In genomic region chr8:88922840-88923239, GRCm38 (mm10) we compare ENCODE assay signal across 12 mouse cellular contexts.
DNase-seq lines count a peak whose midpoint lies in the region; ATAC-seq and TF ChIP-seq lines count a peak whose summit lies in the region.
"Had no signal": no experiment of that assay in that cellular context is flagged by ENCODE, and none has a peak within 500 bp of the region (broad histone marks: within the 10 kb centered on the region; RNA-seq: fewer than 3 reads in every experiment).

No protein-coding gene starts in this region.

- H3K4me2 ChIP-seq in midbrain, embryonic 11.5 days: no peak overlapping the region
- no peak overlapping the region for H3K4me2 ChIP-seq in midbrain, postnatal 0 days (ENCODE audit: low read depth, low read length, poor library complexity, severe bottlenecking)
- H3K4me2 ChIP-seq in heart, embryonic 12.5 days: 0 out of 2 replicates have a peak overlapping the region, but pooled peaks have one; percentile 6
- H3K4me2 ChIP-seq in stomach, embryonic 15.5 days: no peak overlapping the region

- H3K4me3 ChIP-seq in midbrain, embryonic 11.5 days (ENCODE audit: low read depth, low read length): no peak overlapping the region
- H3K4me3 ChIP-seq in midbrain, postnatal 0 days (ENCODE audit: low read depth, low read length): no peak overlapping the region
- no peak overlapping the region for H3K4me3 ChIP-seq in heart, embryonic 12.5 days
- H3K4me3 ChIP-seq in stomach, embryonic 15.5 days (replicated peaks): no peak overlapping the region
- H3K4me3 ChIP-seq in gastrocnemius, adult 2 months: no peak overlapping the region
- H3K4me3 ChIP-seq: midbrain, embryonic 10.5 days had no signal

- no peak overlapping the region for H3K27ac ChIP-seq in midbrain, embryonic 11.5 days (ENCODE audit: low read depth, low read length)
- H3K27ac ChIP-seq in midbrain, postnatal 0 days (ENCODE audit: low read depth, low read length): no peak overlapping the region
- H3K27ac ChIP-seq in heart, embryonic 12.5 days (ENCODE audit: poor library complexity, severe bottlenecking): peak overlapping the region; percentile 92
- peak overlapping the region; percentile 71 for H3K27ac ChIP-seq in stomach, embryonic 15.5 days
- H3K27ac ChIP-seq in gastrocnemius, adult 2 months: no peak overlapping the region
- H3K27ac ChIP-seq: midbrain, embryonic 10.5 days had no signal

- no peaks in the 10 kb centered on the region for H3K9me3 ChIP-seq in midbrain, embryonic 11.5 days (ENCODE audit: control insufficient read depth, low read length)
- 0 out of 2 replicates have a peak, but pooled peaks cover 5% of the 10 kb centered on the region for H3K9me3 ChIP-seq in midbrain, postnatal 0 days (ENCODE audit: low read length)
- no peaks in the 10 kb centered on the region for H3K9me3 ChIP-seq in heart, embryonic 12.5 days (replicated peaks)
- H3K9me3 ChIP-seq in stomach, embryonic 15.5 days: no peaks in the 10 kb centered on the region
- H3K9me3 ChIP-seq: midbrain, embryonic 10.5 days had no signal

- TF ChIP-seq CTCF in midbrain, postnatal 0 days (IDR thresholded peaks at IDR 0.05): no peak
- TF ChIP-seq CTCF in gastrocnemius, adult 2 months (IDR thresholded peaks at IDR 0.05): no peak

- H3K36me3 ChIP-seq in midbrain, embryonic 11.5 days (ENCODE audit: control insufficient read depth, insufficient read depth, low read length): no peaks in the 10 kb centered on the region
- H3K36me3 ChIP-seq in midbrain, postnatal 0 days (ENCODE audit: insufficient read depth, low read length): no peaks in the 10 kb centered on the region
- no peaks in the 10 kb centered on the region for H3K36me3 ChIP-seq in heart, embryonic 12.5 days
- H3K36me3 ChIP-seq in stomach, embryonic 15.5 days: no peaks in the 10 kb centered on the region
- H3K36me3 ChIP-seq: midbrain, embryonic 10.5 days had no signal

- 71% methylated on average over 7 of the region's 7 CpGs for WGBS in midbrain, embryonic 11.5 days
- 72% methylated on average over 7 of the region's 7 CpGs for WGBS in midbrain, postnatal 0 days
- 46% methylated on average over 7 of the region's 7 CpGs for WGBS in heart, embryonic 12.5 days
- 49% methylated on average over 7 of the region's 7 CpGs for WGBS in stomach, embryonic 15.5 days

- no peak overlapping the region for H3K9ac ChIP-seq in midbrain, embryonic 11.5 days (ENCODE audit: low read length)
- H3K9ac ChIP-seq in midbrain, postnatal 0 days (replicated peaks; ENCODE audit: low read length, poor library complexity, severe bottlenecking): no peak overlapping the region
- no peak overlapping the region for H3K9ac ChIP-seq in heart, embryonic 12.5 days
- no peak overlapping the region for H3K9ac ChIP-seq in stomach, embryonic 15.5 days

- H3K4me1 ChIP-seq in midbrain, embryonic 11.5 days (ENCODE audit: control insufficient read depth, insufficient read depth, low read length): no peaks in the 10 kb centered on the region
- no peaks in the 10 kb centered on the region for H3K4me1 ChIP-seq in midbrain, postnatal 0 days (ENCODE audit: insufficient read depth, low read length)
- H3K4me1 ChIP-seq in heart, embryonic 12.5 days (replicated peaks): peaks cover 18% of the 10 kb centered on the region
- no peaks in the 10 kb centered on the region for H3K4me1 ChIP-seq in stomach, embryonic 15.5 days

- intact Hi-C loops in left cerebral cortex, postnatal 36 days (cut with DNase I): no loop called here
- intact Hi-C loops in gastrocnemius, adult 2 months (cut with DNase I): no loop called here

- no peaks in the 10 kb centered on the region for H3K27me3 ChIP-seq in midbrain, embryonic 11.5 days (ENCODE audit: control insufficient read depth, insufficient read depth, low read length)
- H3K27me3 ChIP-seq in midbrain, postnatal 0 days (ENCODE audit: insufficient read depth, low read length): no peaks in the 10 kb centered on the region
- H3K27me3 ChIP-seq in heart, embryonic 12.5 days (replicated peaks): peaks cover 24% of the 10 kb centered on the region
- H3K27me3 ChIP-seq in stomach, embryonic 15.5 days (replicated peaks): no peaks in the 10 kb centered on the region

- ATAC-seq in midbrain, embryonic 11.5 days (ENCODE audit: low FRiP score): peak; percentile 61; the same call in 1 of the 2 replicates
- no peak for ATAC-seq in midbrain, postnatal 0 days (ENCODE audit: low FRiP score)
- peak; percentile 85 for ATAC-seq in heart, embryonic 12.5 days (ENCODE audit: insufficient number of reproducible peaks, low FRiP score)
- peak; percentile 89 for ATAC-seq in stomach, embryonic 15.5 days (ENCODE audit: insufficient read depth, low FRiP score, low read depth)
- ATAC-seq: activated CD4-positive, CD25-positive, alpha-beta regulatory T cell, adult 4 months had no signal

- DNase-seq in midbrain, embryonic 11.5 days (ENCODE audit: low spot score, missing footprints): no peak
- no peak for DNase-seq in midbrain, postnatal 0 days (ENCODE audit: low spot score)
- DNase-seq in kidney, postnatal 36 days: peak; percentile 74 to 78
- DNase-seq in left cerebral cortex, postnatal 36 days (ENCODE audit: low spot score in 2 of 2): no peak
- no peak for DNase-seq in gastrocnemius, adult 2 months
- DNase-seq in thymus, postnatal 25 days: no peak
- DNase-seq: cerebellum, adult 9-10 months; gastrocnemius, postnatal 36 days had no signal

Comparison
In these comparisons a context has a peak if more than half of its experiments do, and no peak if none do; other contexts are left out.
1. DNase-seq: peak in kidney, postnatal 36 days (2 of 2); none in midbrain, embryonic 11.5 days (single experiment), midbrain, postnatal 0 days (single experiment), left cerebral cortex, postnatal 36 days (0 of 2), gastrocnemius, adult 2 months (single experiment) and thymus, postnatal 25 days (single experiment).
2. H3K27ac ChIP-seq: peak in heart, embryonic 12.5 days (single experiment) and stomach, embryonic 15.5 days (single experiment); none in midbrain, embryonic 11.5 days (single experiment), midbrain, postnatal 0 days (single experiment) and gastrocnemius, adult 2 months (single experiment).